8 mouse cellular contexts compared by ENCODE assay signal in genomic region chr6:125040221-125040620, GRCm38 (mm10). TPM values are rescaled to one million over a fixed set of nuclear protein-coding genes. Genes with fewer than 3 reads are reported as not detected.
DNase-seq lines count a peak whose midpoint lies in the region; ATAC-seq and TF ChIP-seq lines count a peak whose summit lies in the region.

No protein-coding gene starts in this region.

- H3K27ac ChIP-seq in heart, adult 2 months = peak overlapping the region; percentile 76
- H3K27ac ChIP-seq in forebrain, embryonic 15.5 days (replicated peaks) = peak overlapping the region; percentile 74
- H3K27ac ChIP-seq in liver, embryonic 15.5 days (replicated peaks) = peak overlapping the region; percentile 64

- TF ChIP-seq EP300 in heart, adult 2 months (IDR thresholded peaks at IDR 0.05; ENCODE audit: insufficient read depth, low read depth, low read length) = no peak

- no peaks in the 10 kb centered on the region for H3K27me3 ChIP-seq in heart, adult 2 months (ENCODE audit: control insufficient read depth, insufficient read depth, low read length)
- no peaks in the 10 kb centered on the region for H3K27me3 ChIP-seq in E14TG2a.4 (ENCODE audit: insufficient read depth, low read length)
- H3K27me3 ChIP-seq in forebrain, embryonic 15.5 days = no peaks in the 10 kb centered on the region
- no peaks in the 10 kb centered on the region for H3K27me3 ChIP-seq in liver, embryonic 15.5 days

- no peak for ATAC-seq in forebrain, embryonic 15.5 days (replicated peaks)
- ATAC-seq in liver, embryonic 15.5 days (ENCODE audit: insufficient read depth) = no peak
- ATAC-seq in granulocyte monocyte progenitor cell, adult 5-6 weeks (replicated peaks; ENCODE audit: poor library complexity, severe bottlenecking) = no peak

- H3K9ac ChIP-seq in heart, adult 2 months (ENCODE audit: low read depth, low read length) = no peak overlapping the region
- peak overlapping the region; percentile 64 for H3K9ac ChIP-seq in forebrain, embryonic 15.5 days (replicated peaks)
- H3K9ac ChIP-seq in liver, embryonic 15.5 days = peak overlapping the region; percentile 65

- 10% methylated on average over 7 of the region's 7 CpGs for WGBS in heart, adult 2 months
- WGBS in forebrain, embryonic 15.5 days = 20% methylated on average over 7 of the region's 7 CpGs
- WGBS in liver, embryonic 15.5 days (ENCODE audit: insufficient replicate concordance) = 6% methylated on average over 7 of the region's 7 CpGs

- DNase-seq in heart, adult 2 months = no peak
- DNase-seq in heart, adult 8-10 months (ENCODE audit: low spot score) = no peak
- no peak for DNase-seq in layer of hippocampus, adult 8-10 months (ENCODE audit: low spot score in 2 of 2)
- no peak for DNase-seq in ovary, adult 18-20 months (ENCODE audit: low spot score)

- H3K36me3 ChIP-seq in heart, adult 2 months (ENCODE audit: control insufficient read depth, insufficient read depth, low read length) = peaks cover 5% of the 10 kb centered on the region
- H3K36me3 ChIP-seq in E14TG2a.4 (ENCODE audit: insufficient read depth, low read length) = peaks cover 68% of the 10 kb centered on the region
- H3K36me3 ChIP-seq in forebrain, embryonic 15.5 days = peaks cover 36% of the 10 kb centered on the region
- peaks cover 44% of the 10 kb centered on the region for H3K36me3 ChIP-seq in liver, embryonic 15.5 days (replicated peaks)

- H3K9me3 ChIP-seq in E14TG2a.4 (ENCODE audit: low read length) = no peaks in the 10 kb centered on the region
- no peaks in the 10 kb centered on the region for H3K9me3 ChIP-seq in forebrain, embryonic 15.5 days
- no peaks in the 10 kb centered on the region for H3K9me3 ChIP-seq in liver, embryonic 15.5 days (replicated peaks)

- peak overlapping the region; percentile 79 for H3K4me3 ChIP-seq in heart, adult 2 months
- H3K4me3 ChIP-seq in E14TG2a.4 (replicated peaks; ENCODE audit: low read length) = peak overlapping the region; percentile 91
- H3K4me3 ChIP-seq in forebrain, embryonic 15.5 days = peak overlapping the region; percentile 63
- peak overlapping the region; percentile 78 for H3K4me3 ChIP-seq in liver, embryonic 15.5 days (replicated peaks)

- TF ChIP-seq POLR2A in heart, adult 2 months (IDR thresholded peaks at IDR 0.05; ENCODE audit: insufficient read depth, low read depth, low read length) = no peak

- intact Hi-C loops in heart, adult 2 months (cut with DNase I) = no loop called here

- TF ChIP-seq CTCF in heart, adult 2 months (IDR thresholded peaks at IDR 0.05) = no peak
- TF ChIP-seq CTCF in E14TG2a.4 (conservative IDR thresholded peaks at IDR 0.05; ENCODE audit: low read length) = no peak

- H3K79me2 ChIP-seq in heart, adult 2 months (replicated peaks; ENCODE audit: control insufficient read depth, insufficient read depth, low read length) = no peaks in the 10 kb centered on the region

- peak overlapping the region; percentile 68 for H3K4me2 ChIP-seq in forebrain, embryonic 15.5 days (replicated peaks)
- peak overlapping the region; percentile 87 for H3K4me2 ChIP-seq in liver, embryonic 15.5 days

- peaks cover 1% of the 10 kb centered on the region; the same call in 1 of the 2 replicates for H3K4me1 ChIP-seq in heart, adult 2 months (ENCODE audit: control insufficient read depth, insufficient read depth, low read length)
- H3K4me1 ChIP-seq in E14TG2a.4 (replicated peaks; ENCODE audit: low read depth, low read length) = peaks cover 36% of the 10 kb centered on the region
- peaks cover 24% of the 10 kb centered on the region for H3K4me1 ChIP-seq in forebrain, embryonic 15.5 days
- H3K4me1 ChIP-seq in liver, embryonic 15.5 days (replicated peaks) = peaks cover 33% of the 10 kb centered on the region

RNA-seq across cellular contexts. Expression of gene Ing4, which starts 0.7 kb away (rescaled TPM):
- total RNA-seq in heart, adult 2 months (2021) = 10 to 100 TPM; 26.1 to 27.1 TPM
- 26.3 and 36.2 TPM in 2 replicates for polyA plus RNA-seq in heart, adult 2 months (2012; rRNA removed)
- 10 to 100 TPM; 24.7 to 27.7 (median 25.1) TPM for total RNA-seq in heart, adult 8-10 months (2022)
- polyA plus RNA-seq in forebrain, embryonic 15.5 days (2015; fragmentation: Nextera tagmentation; extraction: Ambion mirVana) = 207 and 211 TPM in 2 replicates
- 27.6 and 30.9 TPM in 2 replicates for polyA plus RNA-seq in liver, embryonic 15.5 days (2015; fragmentation: Nextera tagmentation; extraction: Ambion mirVana)
- 10 to 100 TPM; 50.1 to 63.5 (median 55.4) TPM for total RNA-seq in layer of hippocampus, adult 8-10 months (2022)
- total RNA-seq in granulocyte monocyte progenitor cell, adult 5-6 weeks (2014; fragmentation: Nextera tagmentation) = 49.2 and 55.8 TPM in 2 replicates
- 34.7 and 40.2 TPM in 2 replicates for total RNA-seq in granulocyte monocyte progenitor cell, adult 5-6 weeks (2017)

RNA-seq across cellular contexts. Expression of gene Acrbp, which starts 9.3 kb away (rescaled TPM):
- 1 to 10 TPM; 1.9 to 2.3 TPM for total RNA-seq in heart, adult 2 months (2021)
- polyA plus RNA-seq in heart, adult 2 months (2012; rRNA removed) = 13.6 and 16.3 TPM in 2 replicates
- 1 to 10 TPM; 1.5 to 2.6 (median 2.2) TPM for total RNA-seq in heart, adult 8-10 months (2022)
- polyA plus RNA-seq in forebrain, embryonic 15.5 days (2015; fragmentation: Nextera tagmentation; extraction: Ambion mirVana) = 21.9 and 26.2 TPM in 2 replicates
- polyA plus RNA-seq in liver, embryonic 15.5 days (2015; fragmentation: Nextera tagmentation; extraction: Ambion mirVana) = 1.7 and 2.4 TPM in 2 replicates
- total RNA-seq in layer of hippocampus, adult 8-10 months (2022) = 10 to 100 TPM; 12.8 to 20.9 (median 15.6) TPM
- total RNA-seq in granulocyte monocyte progenitor cell, adult 5-6 weeks (2014; fragmentation: Nextera tagmentation) = 10.6 and 17.5 TPM in 2 replicates
- total RNA-seq in granulocyte monocyte progenitor cell, adult 5-6 weeks (2017) = 1.3 and 3.9 TPM in 2 replicates

RNA-seq across cellular contexts. Expression of gene Lpar5, which starts 27.5 kb away (rescaled TPM):
- total RNA-seq in heart, adult 2 months (2021) = under 1 TPM in 1 of 2 experiments, not detected in 1; 0.20 TPM
- 1.2 and 2.3 TPM in 2 replicates for polyA plus RNA-seq in heart, adult 2 months (2012; rRNA removed)
- 1 to 10 TPM in 1 of 4 experiments, not detected in 3; 1.6 TPM for total RNA-seq in heart, adult 8-10 months (2022)
- polyA plus RNA-seq in forebrain, embryonic 15.5 days (2015; fragmentation: Nextera tagmentation; extraction: Ambion mirVana) = 0.50 and 0.71 TPM in 2 replicates
- 1.3 TPM in 2 replicates for polyA plus RNA-seq in liver, embryonic 15.5 days (2015; fragmentation: Nextera tagmentation; extraction: Ambion mirVana)
- total RNA-seq in layer of hippocampus, adult 8-10 months (2022) = 1 to 10 TPM in 3 of 4 experiments, under 1 TPM in 1; 0.23 to 3.9 (median 1.9) TPM
- total RNA-seq in granulocyte monocyte progenitor cell, adult 5-6 weeks (2014; fragmentation: Nextera tagmentation) = 8.7 and 13.4 TPM in 2 replicates
- total RNA-seq in granulocyte monocyte progenitor cell, adult 5-6 weeks (2017) = 2.7 and 5.2 TPM in 2 replicates

RNA-seq across cellular contexts. Expression of gene Zfp384, which starts 31.3 kb away (rescaled TPM):
- 10 to 100 TPM; 22.4 to 22.8 TPM for total RNA-seq in heart, adult 2 months (2021)
- polyA plus RNA-seq in heart, adult 2 months (2012; rRNA removed) = 28.2 and 33.5 TPM in 2 replicates
- 10 to 100 TPM; 21.0 to 24.4 (median 23.6) TPM for total RNA-seq in heart, adult 8-10 months (2022)
- 16.7 and 21.7 TPM in 2 replicates for polyA plus RNA-seq in forebrain, embryonic 15.5 days (2015; fragmentation: Nextera tagmentation; extraction: Ambion mirVana)
- polyA plus RNA-seq in liver, embryonic 15.5 days (2015; fragmentation: Nextera tagmentation; extraction: Ambion mirVana) = 4.1 and 4.7 TPM in 2 replicates
- 10 to 100 TPM; 44.6 to 54.5 (median 50.6) TPM for total RNA-seq in layer of hippocampus, adult 8-10 months (2022)
- 75.9 and 87.6 TPM in 2 replicates for total RNA-seq in granulocyte monocyte progenitor cell, adult 5-6 weeks (2014; fragmentation: Nextera tagmentation)
- 24.3 and 31.9 TPM in 2 replicates for total RNA-seq in granulocyte monocyte progenitor cell, adult 5-6 weeks (2017)

RNA-seq across cellular contexts. Expression of gene Pianp, which starts 43.7 kb away (rescaled TPM):
- under 1 TPM; 0.43 to 0.50 TPM for total RNA-seq in heart, adult 2 months (2021)
- 1.7 and 2.0 TPM in 2 replicates for polyA plus RNA-seq in heart, adult 2 months (2012; rRNA removed)
- total RNA-seq in heart, adult 8-10 months (2022) = 1 to 10 TPM in 1 of 4 experiments, under 1 TPM in 3; 0.31 to 2.7 (median 0.41) TPM
- 29.9 and 30.4 TPM in 2 replicates for polyA plus RNA-seq in forebrain, embryonic 15.5 days (2015; fragmentation: Nextera tagmentation; extraction: Ambion mirVana)
- 0.07 TPM in 2 replicates for polyA plus RNA-seq in liver, embryonic 15.5 days (2015; fragmentation: Nextera tagmentation; extraction: Ambion mirVana)
- 100 to 1,000 TPM; 115 to 179 (median 146) TPM for total RNA-seq in layer of hippocampus, adult 8-10 months (2022)
- not detected in 2 replicates for total RNA-seq in granulocyte monocyte progenitor cell, adult 5-6 weeks (2014; fragmentation: Nextera tagmentation)
- total RNA-seq in granulocyte monocyte progenitor cell, adult 5-6 weeks (2017) = not detected in 2 replicates
